Mouse (Mus musculus): ENCODE measurements around the gene U2surp.
"Not testable (repeated sequence)": the region's sequence is repeated elsewhere in the genome, so short reads cannot be mapped to it uniquely, and the experiment has no call there.

U2surp gene

DNA sequence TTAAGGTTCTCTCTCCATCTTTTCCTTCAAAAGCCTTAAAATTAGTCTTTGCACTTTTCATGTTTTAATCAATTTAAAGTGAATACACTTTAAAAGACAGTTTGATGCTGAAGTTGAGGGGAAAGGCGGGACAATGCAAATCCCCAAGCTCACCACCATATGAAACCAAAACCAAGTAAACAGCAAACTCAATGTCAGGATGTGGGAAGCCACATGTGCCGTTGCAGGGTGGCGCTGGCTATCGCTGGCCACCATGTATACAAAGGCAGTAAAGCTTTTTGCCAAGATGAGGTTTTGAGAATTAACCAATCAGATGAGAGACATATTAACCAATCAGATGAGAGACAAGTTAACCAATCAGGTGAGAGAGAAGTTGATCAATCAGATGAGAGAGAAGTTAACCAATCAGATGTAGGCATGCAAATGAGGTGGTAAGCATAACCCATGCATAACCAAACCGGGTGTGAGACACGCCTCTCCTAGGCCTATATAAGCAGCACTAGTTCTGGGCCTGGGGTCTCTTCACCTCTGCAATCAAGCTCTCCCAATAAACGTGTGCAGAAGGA lies 42.7 kb downstream of the U2surp start:
- DNase-seq (ENCODE audit: low spot score), result not testable (repeated sequence)

DNA sequence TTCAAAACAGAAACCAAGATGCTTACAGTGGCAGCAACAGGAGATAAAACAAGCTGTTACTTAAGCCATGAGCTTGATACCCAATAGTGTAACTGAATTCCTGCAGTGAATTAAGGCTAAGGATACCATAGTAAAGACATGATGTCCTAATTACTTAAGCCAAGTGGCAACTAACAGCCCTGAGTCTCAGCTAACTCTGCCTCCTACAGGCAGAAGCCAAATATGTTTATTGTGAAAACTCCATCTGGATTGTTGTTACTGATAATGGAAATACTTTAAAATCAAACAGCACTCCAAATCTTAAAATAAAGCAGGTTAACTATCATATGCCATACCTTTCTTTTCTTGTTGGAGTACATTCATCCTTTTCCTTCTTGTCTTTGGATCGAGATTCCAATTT lies 47.8 kb downstream of the U2surp start:
- no peak for DNase-seq (ENCODE audit: low spot score)

DNA sequence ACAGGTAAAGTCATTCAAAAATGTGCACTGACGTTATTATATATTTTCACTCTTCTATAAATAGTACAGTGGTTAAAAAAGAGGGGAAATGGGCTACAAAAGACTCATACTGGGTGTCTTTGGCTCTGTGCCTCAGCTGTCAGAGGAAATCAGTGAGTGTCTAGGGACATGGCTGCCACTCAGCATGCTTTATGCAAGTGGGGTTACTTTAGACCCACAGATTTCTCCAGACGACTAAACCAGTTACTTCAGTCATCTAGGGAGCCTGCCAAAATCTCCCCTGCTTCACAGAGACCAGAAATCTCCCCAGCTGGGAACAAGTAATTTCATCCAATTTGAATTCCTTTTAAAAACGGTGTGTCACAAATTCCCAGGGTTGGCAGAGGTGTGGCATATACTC lies 59.9 kb downstream of the U2surp start:
- peak; percentile 56 for DNase-seq (ENCODE audit: low spot score)

DNA sequence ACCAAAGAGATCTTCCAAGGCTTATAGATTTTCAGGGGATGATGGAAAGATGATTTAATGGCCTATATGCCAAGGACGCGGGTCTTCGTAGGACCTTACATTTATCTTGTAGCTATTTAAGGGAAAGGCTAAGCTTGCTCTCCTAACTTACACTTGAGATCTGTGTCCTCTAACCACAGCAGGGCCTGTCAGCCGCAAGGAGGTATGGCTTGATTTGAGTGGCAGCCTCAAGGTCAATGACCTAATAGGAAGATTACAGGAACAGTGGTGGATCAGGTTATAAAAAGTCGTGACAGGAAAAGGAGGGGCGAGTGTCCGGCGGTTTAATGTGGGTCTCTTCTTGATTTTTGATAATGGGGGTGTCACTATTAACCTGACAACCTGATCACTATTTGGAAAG lies 61.2 kb downstream of the U2surp start:
- no peak for DNase-seq (ENCODE audit: low spot score)

DNA sequence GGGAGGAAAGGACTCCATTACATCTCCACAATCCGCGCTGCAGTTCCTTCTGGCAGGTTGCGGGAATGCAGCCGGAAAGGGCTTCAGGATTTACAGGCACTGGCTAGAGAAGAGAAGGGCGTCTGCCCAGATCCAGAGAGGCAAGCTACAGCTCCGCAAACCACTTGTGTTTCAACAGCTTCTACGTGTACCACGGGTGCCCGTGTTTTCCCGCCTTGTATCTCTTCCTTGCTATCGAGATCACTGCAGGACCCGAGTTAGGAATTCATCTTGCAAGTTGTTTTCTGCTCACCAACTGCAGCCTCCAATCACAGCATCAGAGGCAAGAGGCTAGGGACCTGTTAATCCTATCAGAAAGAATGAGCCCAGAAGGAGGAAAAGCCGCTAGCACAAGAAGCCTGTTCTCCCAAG lies 69.5 kb downstream of the U2surp start:
- DNase-seq (ENCODE audit: low spot score), result no peak

DNA sequence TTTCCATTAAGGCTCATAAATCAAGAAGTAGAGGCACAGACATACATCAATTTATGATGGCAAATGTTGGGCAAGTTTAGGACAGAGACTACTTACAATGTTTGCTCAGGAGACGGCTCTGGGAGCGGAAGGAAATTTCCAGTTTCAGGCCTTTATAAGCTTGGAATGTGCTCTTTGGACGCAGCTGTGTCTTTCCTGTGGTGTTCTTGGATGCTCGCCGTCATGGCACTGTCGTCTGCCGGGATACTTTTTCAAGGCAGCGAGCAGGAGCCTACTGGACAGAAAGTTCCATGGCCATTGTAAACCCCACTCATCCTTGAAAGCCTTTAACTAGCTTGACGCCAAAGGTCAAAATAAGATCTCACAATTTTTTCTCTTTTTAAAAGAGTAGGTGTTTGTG lies 73.9 kb downstream of the U2surp start:
- DNase-seq (ENCODE audit: low spot score), result no peak

DNA sequence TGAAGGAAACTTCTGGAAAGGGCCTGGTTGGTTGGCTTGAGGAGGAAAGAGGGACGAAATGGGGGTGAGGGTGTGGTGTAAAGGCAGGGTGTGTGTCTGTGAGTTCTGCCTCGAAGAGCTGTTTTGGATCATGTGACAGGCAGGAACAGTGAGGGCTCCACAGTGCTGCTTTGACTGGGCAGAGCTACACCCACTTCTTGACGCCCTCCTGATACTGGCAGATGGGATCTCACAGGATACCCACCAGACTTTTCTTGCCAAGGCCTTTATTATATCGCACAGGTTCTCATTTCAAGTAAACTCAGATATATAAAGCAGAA lies 75.5 kb downstream of the U2surp start:
- DNase-seq (ENCODE audit: low spot score), result no peak

DNA sequence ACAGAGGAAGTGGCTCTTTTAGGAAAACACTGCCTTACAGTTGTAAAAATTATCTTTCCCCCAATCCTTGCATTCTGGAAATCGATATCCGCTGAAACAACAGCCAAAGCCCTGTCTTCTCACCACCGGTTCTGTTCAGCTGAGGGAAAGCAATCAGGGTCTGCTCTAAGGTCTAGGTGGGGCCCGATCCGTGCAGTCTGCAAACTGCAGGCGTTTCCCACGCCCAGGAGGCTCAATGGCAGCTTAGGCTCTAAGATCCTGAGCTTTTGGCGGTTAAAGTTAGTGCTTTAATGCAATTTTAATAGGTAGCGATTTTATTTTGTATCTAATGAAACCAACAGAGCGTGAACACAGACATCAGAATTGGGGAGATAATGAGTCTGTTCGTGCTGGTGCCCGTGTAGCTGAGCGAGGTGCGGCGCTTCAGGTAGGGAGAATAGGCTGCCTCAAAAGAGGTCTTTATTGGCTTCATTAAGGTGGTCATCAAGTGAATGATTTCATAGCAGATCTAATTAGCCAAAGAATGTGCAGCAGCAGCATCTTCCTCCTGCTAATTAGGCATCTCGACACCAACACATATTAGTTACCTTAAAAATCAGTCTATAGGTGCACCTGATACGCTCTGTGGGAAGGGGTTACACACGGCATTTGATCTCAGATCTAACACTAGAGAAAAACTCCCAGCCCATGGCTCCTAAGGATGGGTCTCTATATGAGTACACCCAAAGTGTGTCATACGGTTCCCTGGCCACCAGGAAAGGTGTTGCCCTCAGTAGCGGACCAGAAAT lies 76.1 kb downstream of the U2surp start:
- DNase-seq (ENCODE audit: low spot score), result no peak

DNA sequence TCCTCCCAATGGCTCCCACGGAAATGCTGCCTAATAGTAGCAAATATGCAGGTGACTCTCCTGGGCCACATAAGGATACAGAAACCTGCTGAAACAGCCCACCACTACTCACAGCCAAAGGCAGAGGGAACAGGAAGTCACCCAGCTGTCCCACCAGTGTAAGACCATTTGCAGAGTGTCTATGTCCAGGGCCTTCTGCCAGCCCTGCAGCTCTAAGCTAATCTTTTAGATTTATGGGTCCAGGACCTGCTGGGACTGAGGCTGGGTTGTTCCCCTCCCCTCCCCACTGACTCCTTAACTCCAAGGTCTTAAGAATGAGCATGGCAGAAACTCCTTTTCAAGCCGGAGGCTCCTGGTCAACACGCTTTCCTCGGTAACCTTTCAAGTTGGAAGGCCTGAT lies 83.5 kb downstream of the U2surp start:
- DNase-seq (ENCODE audit: low spot score), result no peak

DNA sequence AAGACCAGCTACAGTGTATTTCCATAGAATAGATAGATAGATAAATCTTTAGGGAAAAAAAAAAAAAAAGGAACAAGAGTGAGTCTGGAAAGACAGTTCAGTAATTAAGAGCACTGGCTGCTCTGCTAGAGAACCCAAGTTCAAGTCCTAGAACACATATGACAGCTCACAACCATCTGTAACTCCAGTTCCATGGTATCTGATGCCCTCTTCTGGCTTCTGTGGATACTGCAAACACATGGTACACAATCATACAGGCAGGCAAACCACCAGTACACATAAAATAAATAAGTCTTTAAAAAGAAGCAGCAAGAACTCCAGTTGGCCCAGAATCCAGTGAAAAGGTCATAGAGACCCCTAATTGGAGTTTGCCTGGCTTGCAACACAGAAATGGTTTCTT lies 97.9 kb downstream of the U2surp start:
- DNase-seq (ENCODE audit: low spot score), result no peak

DNA sequence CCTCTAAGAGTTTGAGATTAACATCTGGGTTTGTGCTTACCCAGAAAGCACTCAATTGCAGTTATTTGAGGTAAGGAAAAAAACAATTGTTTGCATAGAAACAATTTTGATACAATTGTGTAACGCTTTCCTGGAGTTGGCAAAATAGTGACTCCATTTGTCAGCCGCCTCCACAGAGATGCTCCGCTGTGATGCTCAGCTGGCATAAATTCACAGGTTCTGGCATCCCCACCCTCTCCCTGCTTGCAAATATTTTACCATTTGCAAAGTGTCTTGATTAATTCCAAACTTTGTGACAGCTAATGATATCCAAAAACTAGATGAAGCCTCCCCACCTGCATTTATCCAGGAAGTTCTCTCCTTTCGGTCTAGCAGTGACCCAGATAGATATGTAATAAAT lies 99.7 kb downstream of the U2surp start:
- no peak for DNase-seq (ENCODE audit: low spot score)

DNA sequence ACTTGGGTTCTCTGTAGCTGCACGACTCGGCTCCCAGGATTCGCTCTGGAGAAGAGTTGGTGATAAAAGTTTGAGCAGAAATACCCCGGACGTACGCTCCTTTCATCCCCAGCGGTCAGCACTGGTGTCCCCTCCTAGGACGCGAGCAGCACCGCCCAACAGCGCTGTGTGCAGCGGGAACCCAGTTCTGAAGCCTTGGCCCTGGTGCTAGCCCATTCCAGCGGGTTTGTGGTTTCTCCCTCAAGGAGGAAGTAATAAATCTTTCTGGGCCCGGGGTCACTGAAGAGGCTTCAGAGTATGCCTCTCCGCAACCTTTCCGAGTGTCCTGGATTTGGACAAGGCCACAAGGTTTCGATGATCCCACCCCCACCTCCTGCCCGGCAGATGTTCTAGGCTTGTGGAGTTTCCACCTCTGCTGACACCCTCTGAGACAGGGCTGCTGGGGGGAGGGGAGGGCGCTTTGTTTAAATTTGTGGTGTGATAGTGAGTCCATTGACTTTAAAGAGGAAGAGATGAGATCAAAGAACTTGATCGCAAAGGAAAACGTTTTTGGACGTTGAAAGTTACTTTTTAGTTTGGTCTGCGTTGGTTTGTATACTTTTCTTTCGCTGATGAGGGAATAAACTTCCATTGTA lies 104.1 kb downstream of the U2surp start:
- DNase-seq (ENCODE audit: low spot score), result no peak
